9 mouse cellular contexts compared by ENCODE assay signal in the genomic region with DNA sequence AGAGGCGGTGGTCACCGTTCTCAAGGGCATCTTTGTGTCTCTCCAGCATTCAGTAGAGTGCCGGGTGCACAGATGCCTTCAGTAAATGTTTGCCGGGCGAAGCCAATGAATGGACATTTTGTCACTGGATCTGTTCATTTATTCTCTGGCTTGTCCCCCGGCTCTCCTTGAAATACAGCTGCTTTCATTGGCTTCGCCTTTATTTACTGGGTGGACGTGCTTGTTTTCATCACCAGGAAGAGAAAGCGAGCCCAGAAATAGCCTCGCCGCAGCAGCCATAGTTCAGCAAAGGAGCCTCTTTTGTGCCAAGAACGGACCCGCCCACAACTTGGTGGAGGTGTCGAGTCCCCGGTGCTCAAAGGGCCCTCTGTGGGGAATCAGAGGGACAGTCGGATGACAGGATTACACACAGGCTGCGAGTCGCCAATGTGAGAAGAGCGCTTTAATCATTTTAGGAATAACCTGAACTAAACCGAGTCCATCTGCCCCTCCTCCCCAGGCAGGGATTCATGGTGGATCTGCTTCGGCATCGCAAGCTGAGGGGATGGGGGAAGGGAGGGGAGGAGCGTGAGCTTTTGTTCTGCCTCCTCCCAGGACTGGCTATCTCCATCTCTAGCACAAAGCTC. TPM values are rescaled to one million over a fixed set of nuclear protein-coding genes. Genes with fewer than 3 reads are reported as not detected.
DNase-seq lines count a peak whose midpoint lies in the region; ATAC-seq and TF ChIP-seq lines count a peak whose summit lies in the region.
"Had no signal": no experiment of that assay in that cellular context is flagged by ENCODE, and none has a peak within 500 bp of the region (broad histone marks: within the 10 kb centered on the region; RNA-seq: fewer than 3 reads in every experiment).

No protein-coding gene starts in this region.

- 0 out of 2 replicates have a peak, but pooled peaks have one; percentile 2 for TF ChIP-seq CTCF in lung, postnatal 0 days (IDR thresholded peaks at IDR 0.05)

- peak; percentile 80 for DNase-seq in NIH3T3 (ENCODE audit: low read depth)
- peak; percentile 57 to 66 for DNase-seq in cerebellum, postnatal 36 days
- DNase-seq in gastrocnemius, adult 18-20 months (ENCODE audit: low spot score), result peak; percentile 55
- DNase-seq in hindbrain, embryonic 14.5 days (ENCODE audit: low spot score), result peak; percentile 89
- peak; percentile 77 to 79 for DNase-seq in layer of hippocampus, postnatal 36 days
- DNase-seq in lung, postnatal 0 days (ENCODE audit: low spot score), result peak; percentile 59
- peak; percentile 79 for DNase-seq in retina, embryonic 14.5 days (ENCODE audit: low spot score)

- TF ChIP-seq EP300 in lung, postnatal 0 days (IDR thresholded peaks at IDR 0.05), result no peak

- no peaks in the 10 kb centered on the region for H3K36me3 ChIP-seq in hindbrain, embryonic 14.5 days (replicated peaks; ENCODE audit: control insufficient read depth, insufficient read depth)
- H3K36me3 ChIP-seq in lung, postnatal 0 days (ENCODE audit: insufficient read depth, low read length), result no peaks in the 10 kb centered on the region

- ATAC-seq in hindbrain, embryonic 14.5 days (ENCODE audit: low FRiP score), result peak; percentile 90
- ATAC-seq in lung, postnatal 0 days, result peak; percentile 49; the same call in 1 of the 2 replicates
- ATAC-seq in erythroid progenitor cell, adult 5-6 weeks (replicated peaks; ENCODE audit: low FRiP score, poor library complexity, severe bottlenecking), result no peak

- peak overlapping the region; percentile 32 for H3K4me3 ChIP-seq in hindbrain, embryonic 14.5 days (replicated peaks; ENCODE audit: low read length)
- H3K4me3 ChIP-seq in lung, postnatal 0 days (ENCODE audit: low read depth, low read length), result peak overlapping the region; percentile 35
- H3K4me3 ChIP-seq: erythroblast, embryonic 14.5 days had no signal

- H3K9me3 ChIP-seq in hindbrain, embryonic 14.5 days (ENCODE audit: control insufficient read depth, low read length), result no peaks in the 10 kb centered on the region
- no peaks in the 10 kb centered on the region for H3K9me3 ChIP-seq in lung, postnatal 0 days (ENCODE audit: low read length)

- under 1% methylated on average over 23 of the region's 23 CpGs for WGBS in hindbrain, embryonic 14.5 days
- 2% methylated on average over 22 of the region's 23 CpGs for WGBS in lung, postnatal 0 days

- H3K27ac ChIP-seq in hindbrain, embryonic 14.5 days, result peak overlapping the region; percentile 99
- H3K27ac ChIP-seq in lung, postnatal 0 days (ENCODE audit: low read length), result no peak overlapping the region

- peak overlapping the region; percentile 79 for H3K4me2 ChIP-seq in hindbrain, embryonic 14.5 days (replicated peaks)
- peak overlapping the region; percentile 61 for H3K4me2 ChIP-seq in lung, postnatal 0 days (replicated peaks; ENCODE audit: low read depth, low read length)

- H3K27me3 ChIP-seq in hindbrain, embryonic 14.5 days (ENCODE audit: control insufficient read depth, insufficient read depth, low read length), result no peaks in the 10 kb centered on the region
- H3K27me3 ChIP-seq in lung, postnatal 0 days (replicated peaks; ENCODE audit: insufficient read depth, low read length), result no peaks in the 10 kb centered on the region

- peak overlapping the region; percentile 65 for H3K9ac ChIP-seq in hindbrain, embryonic 14.5 days
- 0 out of 2 replicates have a peak overlapping the region, but pooled peaks have one; percentile 13 for H3K9ac ChIP-seq in lung, postnatal 0 days (replicated peaks; ENCODE audit: low read depth)

- peaks cover 31% of the 10 kb centered on the region for H3K4me1 ChIP-seq in hindbrain, embryonic 14.5 days (replicated peaks; ENCODE audit: control insufficient read depth, insufficient read depth, low read length)
- peaks cover 4% of the 10 kb centered on the region; the same call in 1 of the 2 replicates for H3K4me1 ChIP-seq in lung, postnatal 0 days (ENCODE audit: insufficient read depth, low read depth, low read length)

RNA-seq across cellular contexts. Expression of a gene that starts 13.9 kb away (rescaled TPM):
- total RNA-seq in gastrocnemius, adult 18-20 months (2021), result 10 to 100 TPM; 14.8 to 23.0 TPM
- 73.3 and 87.0 TPM in 2 replicates for polyA plus RNA-seq in hindbrain, embryonic 14.5 days (2014; fragmentation: Nextera tagmentation; extraction: Ambion mirVana)
- 10 to 100 TPM; 25.1 TPM for total RNA-seq in layer of hippocampus, postnatal 36 days (2021)
- polyA plus RNA-seq in lung, postnatal 0 days (2015; fragmentation: Nextera tagmentation; extraction: Ambion mirVana), result 50.1 and 50.2 TPM in 2 replicates
- 3.8 and 10.5 TPM in 2 replicates for total RNA-seq in erythroid progenitor cell, adult 5-6 weeks (2015; ENCODE audit: low replicate concordance)
- 4.4 and 36.2 TPM in 2 replicates for total RNA-seq in erythroid progenitor cell, adult 5-6 weeks (2017; ENCODE audit: low replicate concordance)

RNA-seq across cellular contexts. Expression of a gene that starts 18.6 kb away (rescaled TPM):
- total RNA-seq in gastrocnemius, adult 18-20 months (2021), result 1 to 10 TPM; 1.6 to 2.8 TPM
- polyA plus RNA-seq in hindbrain, embryonic 14.5 days (2014; fragmentation: Nextera tagmentation; extraction: Ambion mirVana), result 682 and 716 TPM in 2 replicates
- total RNA-seq in layer of hippocampus, postnatal 36 days (2021), result 100 to 1,000 TPM; 255 to 264 TPM
- 6.0 and 7.5 TPM in 2 replicates for polyA plus RNA-seq in lung, postnatal 0 days (2015; fragmentation: Nextera tagmentation; extraction: Ambion mirVana)
- total RNA-seq in erythroid progenitor cell, adult 5-6 weeks (2015; ENCODE audit: low replicate concordance), result not detected in 2 replicates
- 1.4 TPM in 1 of 2 replicates, not detected in the other for total RNA-seq in erythroid progenitor cell, adult 5-6 weeks (2017; ENCODE audit: low replicate concordance)

Comparison
In these comparisons a context has a peak if more than half of its experiments do, and no peak if none do; other contexts are left out.
1. RNA of a gene that starts 18.6 kb away (total RNA-seq): 255 to 264 TPM in layer of hippocampus, postnatal 36 days; 1.6 to 2.8 TPM in gastrocnemius, adult 18-20 months and 1.4 TPM in erythroid progenitor cell, adult 5-6 weeks; every median in the first group is over 10 times any median in the second.
2. Peak in every context shown above with its lines, with median percentiles within 50 percentile points of each other: DNase-seq.